Mouse (Mus musculus) splenic B cell, adult 2 months (primary cell): ENCODE measurements around the gene Spdya.
"Not testable (repeated sequence)": the region's sequence is repeated elsewhere in the genome, so short reads cannot be mapped to it uniquely, and the experiment has no call there.

ENCODE experiments used
- DNase-seq: peaks from one replicate; pipeline ENCODE4 v3.0.0-alpha.2; 2011; ENCODE audit warnings: low read depth, low spot score
- H3K27me3 ChIP-seq: 2 replicates; pipeline ENCODE4 v1.6.1; 2012; ENCODE audit warnings: mild to moderate bottlenecking, low read length, moderate library complexity, mixed read lengths; ENCODE audit not compliant: control insufficient read depth, poor library complexity, insufficient read depth, severe bottlenecking
- H3K36me3 ChIP-seq: 2 replicates; pipeline ENCODE4 v1.6.1; 2012; ENCODE audit warnings: mild to moderate bottlenecking, low read length, moderate library complexity, mixed read lengths; ENCODE audit not compliant: control insufficient read depth, poor library complexity, insufficient read depth, severe bottlenecking

The Spdya gene

GRCm38 (mm10) chr17:71551757-71552451 lies at the start of gene Spdya:
Gene Spdya, plus strand, starts transcription at chr17:71552061.
- DNase-seq, result peak; percentile 85
- H3K27me3 ChIP-seq, result no peaks in the 10 kb centered on the region
- no peaks in the 10 kb centered on the region for H3K36me3 ChIP-seq

GRCm38 (mm10) chr17:71506832-71507231 lies 45.0 kb upstream of the Spdya start:
- DNase-seq, result no peak
- H3K36me3 ChIP-seq, result peaks cover 4% of the 10 kb centered on the region; the same call in 1 of the 2 replicates
- H3K27me3 ChIP-seq, result no peaks in the 10 kb centered on the region

GRCm38 (mm10) chr17:71510297-71510696 lies 41.6 kb upstream of the Spdya start:
- peaks cover 6% of the 10 kb centered on the region; the same call in 1 of the 2 replicates for H3K36me3 ChIP-seq
- H3K27me3 ChIP-seq, result no peaks in the 10 kb centered on the region
- DNase-seq, result no peak

GRCm38 (mm10) chr17:71526302-71526708 lies 25.6 kb upstream of the Spdya start:
- DNase-seq, result no peak
- H3K36me3 ChIP-seq, result 0 out of 2 replicates have a peak, but pooled peaks cover 2% of the 10 kb centered on the region
- H3K27me3 ChIP-seq, result no peaks in the 10 kb centered on the region

DNA sequence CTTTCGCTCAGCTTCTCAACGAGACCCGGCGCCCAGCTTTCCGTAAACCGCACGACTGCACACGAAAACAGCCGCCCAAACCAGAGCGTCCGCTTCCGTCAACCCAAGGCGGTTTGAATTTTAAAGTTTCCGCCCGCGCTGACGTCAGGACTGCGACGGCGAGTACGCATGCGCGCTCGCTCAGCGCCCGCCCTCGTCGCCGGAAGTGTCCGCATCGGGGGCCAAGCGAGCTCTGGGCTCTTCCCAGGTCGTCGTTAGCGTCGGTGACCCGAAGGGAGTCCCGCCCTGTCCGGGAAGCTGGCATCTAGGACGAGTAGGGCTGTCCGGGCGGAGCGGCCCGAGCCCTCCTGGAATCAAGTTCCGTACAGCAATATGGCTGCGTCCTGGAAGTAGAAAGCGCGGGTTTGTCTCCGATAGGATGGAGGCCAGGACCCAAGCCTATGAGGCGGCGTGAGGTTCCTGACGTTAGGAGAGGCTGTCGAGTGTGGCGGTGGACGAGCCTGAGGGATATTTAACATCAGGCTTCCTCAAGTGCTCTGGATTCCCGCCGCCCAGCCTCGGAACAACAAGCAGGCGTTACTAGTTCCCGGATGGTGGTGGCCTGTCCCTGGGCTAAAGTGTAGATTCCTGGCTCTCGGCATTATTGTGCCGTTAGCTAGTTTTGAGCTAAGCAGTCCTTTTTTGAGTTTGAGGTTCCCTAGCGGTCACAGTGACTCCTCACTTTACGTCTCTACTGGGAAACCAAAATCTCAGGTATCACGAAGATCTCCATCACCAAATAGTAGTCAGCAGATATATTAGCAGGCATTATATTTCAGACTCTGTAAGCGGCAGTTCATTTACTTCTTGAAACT lies 24.9 kb upstream of the Spdya start, which contains the start of gene Ndc80:
TSS of gene Ndc80 (minus strand) at position 147 of the 854 bp plus-strand sequence.
- DNase-seq, result peak; percentile 94
- H3K27me3 ChIP-seq, result no peaks in the 10 kb centered on the region
- H3K36me3 ChIP-seq, result 0 out of 2 replicates have a peak, but pooled peaks cover 2% of the 10 kb centered on the region

DNA sequence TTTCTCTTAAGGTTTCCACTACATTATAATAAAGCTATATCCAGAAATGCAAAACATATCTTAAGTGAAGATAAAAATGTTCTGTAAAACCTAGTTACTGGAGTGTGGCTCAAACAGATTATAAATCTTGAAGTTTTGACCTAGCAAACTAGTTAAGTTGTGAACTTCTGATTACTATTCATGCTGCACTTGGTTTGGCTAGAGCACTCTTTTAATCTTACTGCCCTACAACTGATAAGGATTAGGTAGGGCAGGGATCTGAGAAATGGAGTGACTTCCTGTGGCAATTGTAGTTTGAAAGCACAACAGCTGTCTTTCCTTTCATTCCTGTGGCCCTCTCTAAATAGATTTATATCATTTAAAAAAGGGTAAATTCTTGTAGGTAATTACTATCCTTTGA lies 23.8 kb upstream of the Spdya start:
- DNase-seq, result no peak
- Histone ChIP-seq H3K27me3 (no peaks in the 10 kb centered on the region), H3K36me3 (no peaks in the 10 kb centered on the region)

DNA sequence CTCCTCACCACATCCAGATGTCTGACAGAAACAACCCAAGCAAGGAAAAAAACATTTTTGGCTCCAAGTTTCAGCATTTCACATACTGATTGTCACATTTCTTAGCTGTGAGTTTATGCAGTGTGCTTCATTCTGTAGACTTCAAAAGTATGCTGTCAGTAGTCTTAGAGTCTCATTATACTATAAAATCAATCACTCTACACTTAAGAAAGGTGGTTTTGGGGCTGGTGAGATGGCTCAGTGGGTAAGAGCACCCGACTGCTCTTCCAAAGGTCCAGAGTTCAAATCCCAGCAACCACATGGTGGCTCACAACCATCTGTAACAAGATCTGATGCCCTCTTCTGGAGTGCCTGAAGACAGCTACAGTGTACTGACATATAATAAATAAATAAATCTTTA lies 16.3 kb upstream of the Spdya start:
- not testable (repeated sequence) for DNase-seq, H3K36me3 ChIP-seq, H3K27me3 ChIP-seq

GRCm38 (mm10) chr17:71537164-71537563 lies 14.7 kb upstream of the Spdya start:
- peak; percentile 24 for DNase-seq
- H3K27me3 ChIP-seq, result no peaks in the 10 kb centered on the region
- H3K36me3 ChIP-seq, result no peaks in the 10 kb centered on the region

GRCm38 (mm10) chr17:71548586-71548985 lies 3.3 kb upstream of the Spdya start:
- H3K36me3 ChIP-seq, result no peaks in the 10 kb centered on the region
- peak; percentile 68 for DNase-seq

DNA sequence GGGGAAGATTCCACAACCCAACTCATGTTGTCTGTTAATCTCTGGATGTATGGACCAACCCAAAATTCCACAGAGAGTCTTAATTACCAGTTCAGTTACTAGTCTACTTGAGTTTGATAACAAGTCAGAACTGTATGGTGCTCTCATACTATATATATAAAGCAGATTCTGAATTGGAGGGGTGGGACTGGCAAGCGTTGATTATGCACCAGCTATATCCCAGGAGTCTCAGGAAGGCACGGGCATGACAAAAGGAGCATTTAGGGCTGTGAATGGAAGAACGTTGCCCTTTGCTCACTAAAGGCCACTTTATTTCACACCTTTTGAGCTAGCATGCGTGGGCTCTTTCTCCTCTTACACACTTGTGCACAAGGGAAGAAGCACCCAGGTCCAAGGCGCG lies 511 bp upstream of the Spdya start:
- DNase-seq, result no peak
- Histone ChIP-seq H3K36me3 (no peaks in the 10 kb centered on the region), H3K27me3 (no peaks in the 10 kb centered on the region)

More at GRCm38 (mm10) chr17:71548586-71548985, 3.3 kb upstream of the Spdya start:
- H3K27me3 ChIP-seq, result no peaks in the 10 kb centered on the region

DNA sequence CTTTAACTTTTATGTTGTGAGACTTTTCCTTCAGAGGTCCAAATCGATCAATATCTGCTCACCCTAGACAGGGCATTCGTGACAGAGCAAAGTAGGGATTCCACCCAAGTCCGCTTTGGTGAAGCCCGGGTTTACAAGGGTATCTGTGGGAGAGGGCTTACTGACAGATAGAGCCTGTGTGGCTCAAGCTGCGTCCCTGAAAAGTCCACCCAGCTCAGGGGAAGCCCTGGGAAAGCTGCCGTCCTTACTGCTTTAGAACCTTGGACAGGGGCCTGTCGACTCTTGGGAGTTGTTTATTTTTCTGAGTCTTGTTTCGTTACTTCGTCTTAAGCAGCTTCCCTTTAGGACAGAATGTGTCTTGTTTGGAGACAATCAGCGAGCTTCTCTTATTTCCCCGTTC lies 1.0 kb downstream of the Spdya start:
- DNase-seq, result peak; percentile 11
- Histone ChIP-seq H3K36me3 (no peaks in the 10 kb centered on the region), H3K27me3 (no peaks in the 10 kb centered on the region)

DNA sequence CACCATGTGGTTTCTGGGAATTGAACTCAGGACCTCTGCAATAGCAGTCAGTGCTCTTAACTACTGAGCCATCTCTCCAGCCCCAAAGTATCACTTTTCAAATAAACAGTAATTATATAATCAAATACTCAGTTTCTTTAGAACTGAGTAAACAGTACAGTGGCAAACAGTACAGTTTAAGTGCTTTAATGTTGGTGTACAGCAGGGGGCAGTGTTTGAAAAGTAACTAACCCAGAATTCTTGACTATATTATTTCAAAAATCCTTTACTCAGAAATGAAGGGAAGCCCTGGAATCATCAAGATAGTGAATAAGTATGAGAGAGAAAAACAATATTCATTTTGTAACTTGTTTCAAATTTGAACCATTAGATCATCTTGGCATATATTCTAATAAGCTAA lies 9.8 kb downstream of the Spdya start:
- no peaks in the 10 kb centered on the region for H3K36me3 ChIP-seq
- H3K27me3 ChIP-seq, result no peaks in the 10 kb centered on the region
- peak; percentile 70 for DNase-seq

GRCm38 (mm10) chr17:71579176-71579705 lies 27.4 kb downstream of the Spdya start:
- DNase-seq, result peak; percentile 51
- no peaks in the 10 kb centered on the region for H3K36me3 ChIP-seq
- H3K27me3 ChIP-seq, result no peaks in the 10 kb centered on the region

DNA sequence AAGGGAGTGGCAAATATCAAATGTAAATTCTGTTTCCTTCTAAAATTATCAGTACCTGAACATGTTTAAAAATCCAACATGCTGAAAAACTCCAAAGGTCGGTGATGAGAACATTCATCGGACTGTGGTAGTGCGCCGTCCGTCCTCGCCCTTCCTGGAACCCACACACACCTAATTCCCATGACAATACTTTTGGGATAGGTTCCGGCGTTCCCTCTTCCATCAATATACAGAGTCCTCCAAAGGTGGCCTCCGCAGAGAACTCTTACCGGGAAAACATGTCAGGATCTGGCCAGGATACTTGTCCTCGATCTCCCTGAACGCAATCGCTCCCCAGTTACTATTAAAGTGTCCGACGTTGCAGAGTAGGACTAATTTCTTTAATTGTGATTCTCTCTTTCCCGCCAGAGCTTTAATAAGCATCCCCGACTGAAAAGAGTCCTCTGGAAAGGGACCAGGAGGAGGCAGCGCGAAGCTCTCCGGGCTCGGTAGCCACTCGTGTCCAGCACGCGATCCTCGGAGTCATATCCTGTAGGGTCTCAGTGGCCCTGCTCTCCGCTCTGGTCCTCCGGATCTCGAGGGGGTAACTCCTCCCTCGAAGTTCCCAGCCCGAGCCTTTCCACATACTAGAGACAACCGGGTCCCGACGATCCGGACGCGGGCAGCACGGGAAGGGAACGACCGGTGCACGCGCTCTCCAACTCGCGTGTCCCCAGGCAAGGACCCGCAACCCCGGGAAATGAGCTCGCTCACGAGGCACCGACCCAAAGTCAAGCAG lies 46.2 kb downstream of the Spdya start:
- Histone ChIP-seq H3K36me3 (peaks cover 1% of the 10 kb centered on the region), H3K27me3 (no peaks in the 10 kb centered on the region)
- no peak for DNase-seq
